Mouse (Mus musculus) naive thymus-derived CD4-positive, alpha-beta T cell, adult 2 months (primary cell): ENCODE data around the gene Ccdc61.
"Not testable (repeated sequence)": the region's sequence is repeated elsewhere in the genome, so short reads cannot be mapped to it uniquely, and the experiment has no call there.

Experiments used
- DNase-seq: peaks from one replicate; pipeline ENCODE4 v3.0.0-alpha.2; 2011; ENCODE audit warnings: low read depth

The Ccdc61 gene

GRCm38 (mm10) chr7:18916254-18916653, 6.0 kb upstream of the Ccdc61 start:
- DNase-seq: no peak

GRCm38 (mm10) chr7:18909797-18910196, 418 bp downstream of the Ccdc61 start:
- DNase-seq: no peak

- DNase-seq: no peak
Observed at GRCm38 (mm10) chr7:18904971-18905370, 5.2 kb downstream of the Ccdc61 start.

- DNase-seq: no peak
Observed at GRCm38 (mm10) chr7:18902486-18902885, 7.7 kb downstream of the Ccdc61 start.

GRCm38 (mm10) chr7:18900513-18900912, 9.7 kb downstream of the Ccdc61 start:
- no peak for DNase-seq

GRCm38 (mm10) chr7:18896536-18896935, 13.7 kb downstream of the Ccdc61 start:
- no peak for DNase-seq

GRCm38 (mm10) chr7:18893651-18894430, 16.4 kb downstream of the Ccdc61 start:
- DNase-seq: peak; percentile 57

- no peak for DNase-seq
Observed at GRCm38 (mm10) chr7:18893009-18893408, 17.2 kb downstream of the Ccdc61 start.

GRCm38 (mm10) chr7:18891872-18892599, 18.2 kb downstream of the Ccdc61 start:
- DNase-seq: peak; percentile 90

- DNase-seq: no peak
Observed at GRCm38 (mm10) chr7:18890848-18891247, 19.4 kb downstream of the Ccdc61 start.

- no peak for DNase-seq
Observed at GRCm38 (mm10) chr7:18886963-18887362, 23.3 kb downstream of the Ccdc61 start.

GRCm38 (mm10) chr7:18884745-18885422, 25.3 kb downstream of the Ccdc61 start:
- DNase-seq: no peak

GRCm38 (mm10) chr7:18883991-18884744, 26.0 kb downstream of the Ccdc61 start:
- DNase-seq: peak; percentile 52

GRCm38 (mm10) chr7:18878691-18879090, 31.5 kb downstream of the Ccdc61 start:
- no peak for DNase-seq

- DNase-seq: no peak
Observed at GRCm38 (mm10) chr7:18875372-18875771, 34.8 kb downstream of the Ccdc61 start.

- DNase-seq: peak; percentile 91
Observed at GRCm38 (mm10) chr7:18873253-18873652, 37.0 kb downstream of the Ccdc61 start.

- no peak for DNase-seq
Observed at GRCm38 (mm10) chr7:18872816-18873215, 37.4 kb downstream of the Ccdc61 start.

- no peak for DNase-seq
Observed at GRCm38 (mm10) chr7:18872014-18872802, 38.0 kb downstream of the Ccdc61 start.

GRCm38 (mm10) chr7:18871031-18871430, 39.2 kb downstream of the Ccdc61 start, which contains the start of gene Pglyrp1:
Gene Pglyrp1, plus strand, starts transcription at chr7:18871331.
- DNase-seq: not testable (repeated sequence)

- DNase-seq: no peak
Observed at GRCm38 (mm10) chr7:18868491-18868890, 41.7 kb downstream of the Ccdc61 start.

- no peak for DNase-seq
Observed at GRCm38 (mm10) chr7:18862801-18863200, 47.4 kb downstream of the Ccdc61 start.
